Mouse (Mus musculus): ENCODE measurements around the gene Gm49318. TPM values are rescaled to one million over a fixed set of nuclear protein-coding genes. Genes with fewer than 3 reads are reported as not detected.
A peak's percentile ranks its signal among the peaks of the same experiment; 100 is the strongest.
"Not testable (repeated sequence)": the region's sequence is repeated elsewhere in the genome, so short reads cannot be mapped to it uniquely, and the experiment has no call there.

Gene Gm49318
- polyA plus RNA-seq, 1 experiment from 2014 or later: not detected

DNA sequence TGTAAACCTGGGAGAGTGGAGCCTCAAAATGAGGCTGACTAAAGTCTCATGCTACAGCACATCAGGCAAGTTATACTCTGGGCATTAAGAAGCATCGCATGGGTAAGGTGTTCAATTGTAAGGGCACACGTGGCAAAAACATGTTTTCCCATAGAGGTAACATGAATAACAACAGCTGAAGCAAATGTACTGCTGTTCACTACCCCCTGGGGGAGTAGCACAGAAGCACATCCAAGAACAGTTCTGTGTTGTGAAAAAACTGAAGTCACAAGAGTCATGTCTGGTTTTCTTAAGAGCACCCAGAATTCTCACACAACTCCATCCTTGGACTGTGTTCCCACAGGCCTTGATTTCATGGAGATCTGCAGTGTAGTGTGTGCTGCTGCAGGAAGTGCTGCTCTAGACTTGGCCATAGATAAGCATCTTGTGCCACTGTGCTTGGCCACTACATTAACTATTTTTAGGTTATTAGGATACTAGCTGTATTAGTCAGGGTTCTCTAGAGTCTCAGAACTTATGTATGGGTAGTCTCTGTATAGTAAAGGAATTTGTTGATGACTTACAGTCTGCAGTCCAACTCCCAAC, 16.1 kb upstream of the Gm49318 start:
- no peak for ATAC-seq (ENCODE audit: insufficient read depth)
- H3K9ac ChIP-seq: no peak overlapping the region
- no peak overlapping the region for H3K4me3 ChIP-seq (ENCODE audit: low read depth, low read length)
- H3K4me1 ChIP-seq (ENCODE audit: insufficient read depth): peaks cover 3% of the 10 kb centered on the region; the same call in 1 of the 2 replicates
- no peaks in the 10 kb centered on the region for H3K27me3 ChIP-seq (ENCODE audit: insufficient read depth, low read length)
- no peak for DNase-seq
- TF ChIP-seq CTCF (IDR thresholded peaks at IDR 0.05; ENCODE audit: low read depth): no peak
- H3K4me2 ChIP-seq: no peak overlapping the region
- H3K36me3 ChIP-seq (ENCODE audit: insufficient read depth): no peaks in the 10 kb centered on the region
- 85% methylated on average over 2 of the region's 2 CpGs for WGBS
- H3K27ac ChIP-seq (ENCODE audit: low read depth): no peak overlapping the region
- H3K9me3 ChIP-seq (ENCODE audit: low read depth, low read length): no peaks in the 10 kb centered on the region

DNA sequence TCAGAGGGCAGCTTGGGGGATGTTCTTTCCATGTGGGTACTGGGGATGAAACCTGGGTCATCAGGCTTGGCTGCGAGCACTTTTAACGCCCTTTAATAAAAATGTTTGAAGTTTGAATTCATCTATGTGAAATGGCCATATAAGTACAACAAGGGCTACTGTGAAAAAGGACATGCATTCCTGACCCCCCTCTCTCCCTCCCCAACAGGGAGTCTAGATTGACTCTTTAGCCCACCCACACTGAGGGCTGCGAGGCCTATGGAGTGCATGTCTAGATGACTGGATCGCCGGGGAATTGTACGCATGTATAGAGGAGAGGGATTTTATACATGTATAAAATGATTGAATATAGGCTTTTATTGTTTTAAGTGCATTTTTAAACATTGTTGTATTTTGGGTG, 15.0 kb upstream of the Gm49318 start:
- Histone ChIP-seq H3K27me3 (ENCODE audit: insufficient read depth, low read length) (no peaks in the 10 kb centered on the region), H3K27ac (ENCODE audit: low read depth) (peak overlapping the region; percentile 80), H3K36me3 (ENCODE audit: insufficient read depth) (no peaks in the 10 kb centered on the region), H3K9ac (peak overlapping the region; percentile 68), H3K9me3 (ENCODE audit: low read depth, low read length) (no peaks in the 10 kb centered on the region), H3K4me3 (ENCODE audit: low read depth, low read length) (peak overlapping the region; percentile 56), H3K4me2 (peak overlapping the region; percentile 82), H3K4me1 (ENCODE audit: insufficient read depth) (peaks cover 3% of the 10 kb centered on the region; the same call in 1 of the 2 replicates)
- no peak for TF ChIP-seq CTCF (IDR thresholded peaks at IDR 0.05; ENCODE audit: low read depth)
- 29% methylated on average over 6 of the region's 6 CpGs for WGBS
- ATAC-seq (ENCODE audit: insufficient read depth) (peak; percentile 23), DNase-seq (peak; percentile 57)

DNA sequence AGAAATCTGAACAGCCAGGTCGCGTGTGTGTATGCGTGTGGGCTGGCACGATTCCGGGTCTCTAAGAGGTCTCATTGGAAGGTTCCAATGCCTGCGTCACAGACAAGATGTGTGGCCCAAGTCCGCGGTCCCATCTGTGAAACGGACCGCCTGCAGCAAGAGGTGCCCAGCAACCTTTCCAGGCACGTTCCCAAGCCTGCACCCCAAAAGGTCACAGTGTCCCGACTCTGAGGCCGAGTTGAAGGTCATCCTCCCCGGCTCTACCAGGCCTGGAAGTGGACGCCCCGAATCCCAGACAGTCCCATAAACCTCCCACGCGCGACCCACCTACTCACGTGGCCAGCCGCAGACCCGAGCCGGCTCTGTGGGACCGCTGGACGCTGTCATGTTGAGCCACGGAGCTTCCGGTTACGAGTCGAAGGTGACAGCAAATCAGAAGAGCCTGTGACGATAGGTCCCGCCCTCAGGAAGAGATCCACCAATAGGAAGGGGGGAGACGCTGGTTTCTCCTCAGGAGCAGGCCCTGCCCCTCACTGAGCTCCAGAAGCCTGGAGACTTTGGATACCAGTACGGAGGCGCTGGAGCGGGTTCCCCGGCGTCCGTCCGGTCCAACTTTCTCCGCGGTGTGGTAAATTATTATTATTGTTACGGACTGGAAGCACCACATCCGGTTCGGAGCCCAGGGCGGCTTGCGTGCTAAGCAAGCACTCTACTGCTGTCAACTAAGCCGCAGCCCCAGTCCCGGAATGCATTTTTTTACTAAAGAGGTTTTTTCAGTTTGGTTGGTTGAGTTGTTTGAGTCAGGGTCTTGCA, 14.2 kb upstream of the Gm49318 start, which contains the start of gene Ecsit:
Gene Ecsit, minus strand, starts transcription at position 417 of the 813 bp plus-strand sequence.
- peak within 1 kb of the TSS; percentile 56 for H3K4me3 ChIP-seq (ENCODE audit: low read depth, low read length)
- WGBS: under 1% methylated on average over 48 of the region's 48 CpGs
- ATAC-seq (ENCODE audit: insufficient read depth) (peak; percentile 99), DNase-seq (peak; percentile 98)
- H3K4me2 ChIP-seq: peak within 1 kb of the TSS; percentile 82
- no peaks in the 10 kb centered on the region for H3K27me3 ChIP-seq (ENCODE audit: insufficient read depth, low read length)
- 0 out of 2 replicates have a peak, but pooled peaks cover 3% of the 10 kb centered on the region for H3K36me3 ChIP-seq (ENCODE audit: insufficient read depth)
- H3K9me3 ChIP-seq (ENCODE audit: low read depth, low read length): no peaks in the 10 kb centered on the region
- peak within 1 kb of the TSS; percentile 68 for H3K9ac ChIP-seq
- H3K4me1 ChIP-seq (ENCODE audit: insufficient read depth): peaks cover 3% of the 10 kb centered on the region; the same call in 1 of the 2 replicates
- TF ChIP-seq CTCF (IDR thresholded peaks at IDR 0.05; ENCODE audit: low read depth): no peak
- peak within 1 kb of the TSS; percentile 80 for H3K27ac ChIP-seq (ENCODE audit: low read depth)

DNA sequence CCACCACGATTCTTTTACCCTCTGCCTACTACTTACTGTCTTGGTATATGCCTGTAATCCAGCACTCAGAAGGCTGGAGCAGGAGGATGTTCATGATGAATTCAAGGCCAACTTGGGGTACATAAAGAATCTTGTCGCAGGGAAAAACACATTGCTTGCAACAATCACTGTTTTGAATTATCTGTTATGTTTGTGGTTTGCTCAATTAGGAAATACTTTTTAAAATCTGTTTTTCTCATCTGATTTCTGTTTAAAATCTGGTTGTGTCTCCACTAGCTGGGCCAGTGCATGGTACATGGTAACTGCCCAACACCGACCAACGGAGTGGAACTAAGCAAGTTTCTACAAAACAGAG, 13.6 kb upstream of the Gm49318 start:
- Histone ChIP-seq H3K36me3 (ENCODE audit: insufficient read depth) (0 out of 2 replicates have a peak, but pooled peaks cover 3% of the 10 kb centered on the region), H3K27me3 (ENCODE audit: insufficient read depth, low read length) (no peaks in the 10 kb centered on the region), H3K9me3 (ENCODE audit: low read depth, low read length) (no peaks in the 10 kb centered on the region), H3K9ac (peak overlapping the region; percentile 68), H3K4me1 (ENCODE audit: insufficient read depth) (peaks cover 3% of the 10 kb centered on the region; the same call in 1 of the 2 replicates), H3K4me2 (peak overlapping the region; percentile 82), H3K4me3 (ENCODE audit: low read depth, low read length) (peak overlapping the region; percentile 56), H3K27ac (ENCODE audit: low read depth) (peak overlapping the region; percentile 5; the same call in 1 of the 2 replicates)
- ATAC-seq (ENCODE audit: insufficient read depth) (no peak), DNase-seq (no peak)
- TF ChIP-seq CTCF (IDR thresholded peaks at IDR 0.05; ENCODE audit: low read depth): no peak
- WGBS: 32% methylated on average over 4 of the region's 4 CpGs

DNA sequence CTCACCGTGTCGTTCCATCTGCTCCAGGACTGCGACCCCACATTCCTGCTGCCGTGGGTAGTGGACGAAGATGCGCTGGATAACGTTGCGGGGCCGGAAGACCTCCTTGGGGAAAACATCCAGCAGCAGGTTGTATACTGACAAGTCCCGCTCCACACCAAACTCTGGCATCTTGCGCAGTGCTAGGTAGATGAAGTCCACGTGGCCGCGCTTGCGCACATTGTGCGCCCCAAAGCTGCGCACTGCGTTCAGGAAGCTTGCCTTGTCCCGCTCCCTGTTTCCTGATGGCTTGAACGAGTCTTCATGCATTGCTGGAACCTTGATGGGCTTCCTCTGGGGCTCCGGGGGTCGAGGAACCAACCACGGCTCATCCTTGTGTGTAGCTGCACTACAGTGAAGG, 5.2 kb upstream of the Gm49318 start:
- TF ChIP-seq CTCF (IDR thresholded peaks at IDR 0.05; ENCODE audit: low read depth): no peak
- Histone ChIP-seq H3K27ac (ENCODE audit: low read depth) (no peak overlapping the region), H3K4me2 (no peak overlapping the region), H3K9me3 (ENCODE audit: low read depth, low read length) (no peaks in the 10 kb centered on the region), H3K36me3 (ENCODE audit: insufficient read depth) (peaks cover 35% of the 10 kb centered on the region), H3K9ac (no peak overlapping the region), H3K4me1 (ENCODE audit: insufficient read depth) (no peaks in the 10 kb centered on the region), H3K27me3 (ENCODE audit: insufficient read depth, low read length) (no peaks in the 10 kb centered on the region), H3K4me3 (ENCODE audit: low read depth, low read length) (no peak overlapping the region)
- DNase-seq (no peak), ATAC-seq (ENCODE audit: insufficient read depth) (no peak)
- 90% methylated on average over 23 of the region's 23 CpGs for WGBS

DNA sequence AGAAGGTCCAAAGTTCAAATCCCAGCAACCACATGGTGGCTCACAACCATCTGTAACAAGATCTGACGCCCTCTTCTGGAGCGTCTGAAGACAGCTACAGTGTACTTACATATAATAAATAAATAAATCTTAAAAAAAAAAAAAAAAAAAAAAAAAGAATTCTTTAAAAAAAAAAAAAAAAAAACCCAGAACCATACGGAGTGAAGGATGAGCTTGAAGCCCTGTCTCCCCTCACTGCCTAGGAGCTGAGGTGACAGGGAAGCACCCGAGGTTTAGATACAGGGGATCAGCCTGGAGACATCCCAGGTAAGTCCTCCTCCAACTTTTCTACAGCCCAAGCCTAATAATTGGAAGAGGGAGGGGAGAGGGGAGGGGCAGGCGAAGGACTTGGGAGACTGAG, 4.7 kb upstream of the Gm49318 start:
- H3K9ac ChIP-seq; H3K27me3 ChIP-seq (ENCODE audit: insufficient read depth, low read length); H3K9me3 ChIP-seq (ENCODE audit: low read depth, low read length); H3K4me3 ChIP-seq (ENCODE audit: low read depth, low read length); ATAC-seq (ENCODE audit: insufficient read depth); H3K27ac ChIP-seq (ENCODE audit: low read depth); DNase-seq; H3K4me2 ChIP-seq; H3K4me1 ChIP-seq (ENCODE audit: insufficient read depth): not testable (repeated sequence)
- 62% methylated on average over 5 of the region's 5 CpGs for WGBS
- H3K36me3 ChIP-seq (ENCODE audit: insufficient read depth): peaks cover 35% of the 10 kb centered on the region

DNA sequence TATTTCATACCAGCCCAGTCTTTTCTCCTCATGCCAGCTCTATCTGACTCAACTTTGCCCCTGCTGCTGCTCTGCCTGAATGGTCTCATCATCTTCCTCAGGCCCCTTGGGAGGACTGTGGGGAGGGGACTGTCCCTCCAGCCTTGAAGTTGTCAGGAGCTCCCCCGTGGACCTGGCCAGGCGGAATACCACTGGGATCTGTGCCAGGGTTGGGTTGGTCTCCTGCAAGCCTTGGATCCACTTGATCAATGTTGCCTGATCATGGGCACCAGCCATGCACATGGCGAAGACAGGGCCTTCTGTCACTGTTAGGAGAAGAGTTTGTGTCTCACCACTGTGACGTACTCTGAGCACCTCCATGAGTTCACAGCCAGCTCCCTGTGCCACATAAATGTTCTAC, 1.2 kb upstream of the Gm49318 start:
- no peak overlapping the region for H3K4me2 ChIP-seq
- TF ChIP-seq CTCF (IDR thresholded peaks at IDR 0.05; ENCODE audit: low read depth): no peak
- no peak for DNase-seq
- H3K4me3 ChIP-seq (ENCODE audit: low read depth, low read length): no peak overlapping the region
- H3K9me3 ChIP-seq (ENCODE audit: low read depth, low read length): no peaks in the 10 kb centered on the region
- no peaks in the 10 kb centered on the region for H3K4me1 ChIP-seq (ENCODE audit: insufficient read depth)
- no peak for ATAC-seq (ENCODE audit: insufficient read depth)
- no peak overlapping the region for H3K27ac ChIP-seq (ENCODE audit: low read depth)
- H3K27me3 ChIP-seq (ENCODE audit: insufficient read depth, low read length): no peaks in the 10 kb centered on the region
- WGBS: 91% methylated on average over 4 of the region's 4 CpGs
- H3K36me3 ChIP-seq (ENCODE audit: insufficient read depth): peaks cover 50% of the 10 kb centered on the region
- no peak overlapping the region for H3K9ac ChIP-seq

Measured in lung, embryonic 14.5 days (tissue).